8 mouse cellular contexts compared by ENCODE assay signal in the genomic region with DNA sequence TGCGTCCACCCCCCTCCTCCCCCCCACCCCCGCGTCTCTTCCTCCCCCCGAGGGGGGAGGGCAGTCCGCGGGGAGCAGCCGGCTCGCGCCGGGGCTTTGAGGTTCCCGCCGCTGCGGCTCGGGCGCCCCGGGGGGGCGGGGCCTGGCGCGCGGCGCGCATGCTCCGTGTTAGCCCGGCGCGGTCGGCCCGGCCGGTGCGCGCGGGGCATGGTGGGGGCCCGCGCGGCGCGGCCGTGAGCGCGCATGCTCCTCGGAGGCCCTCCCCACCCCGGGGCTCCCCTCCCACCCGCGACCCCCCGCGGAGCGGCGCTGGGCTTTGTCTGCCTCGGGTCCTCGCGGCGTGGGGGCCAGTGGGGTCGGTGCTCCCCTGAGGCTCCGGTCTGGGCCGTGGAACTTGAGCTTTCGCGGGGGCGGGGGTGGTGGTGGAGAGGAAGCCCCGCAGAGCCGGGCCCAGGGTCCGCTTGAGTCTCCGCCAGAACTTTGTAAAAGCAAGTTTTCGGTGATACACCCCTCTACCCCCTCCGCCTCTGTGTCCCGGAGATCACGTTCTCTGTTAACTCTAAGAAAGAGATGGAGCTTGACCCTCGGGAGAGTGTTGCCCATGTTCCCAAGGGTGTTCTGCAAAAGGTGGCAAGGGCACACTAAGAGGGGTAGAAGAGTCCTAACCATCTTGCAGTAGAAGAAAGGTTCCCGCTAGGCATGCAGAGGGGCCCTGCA. TPM values are rescaled to one million over a fixed set of nuclear protein-coding genes. Genes with fewer than 3 reads are reported as not detected.
DNase-seq lines count a peak whose midpoint lies in the region; ATAC-seq and TF ChIP-seq lines count a peak whose summit lies in the region.

No protein-coding gene starts in this region.

- peaks cover 27% of the 10 kb centered on the region for H3K27me3 ChIP-seq in hindbrain, embryonic 14.5 days (ENCODE audit: control insufficient read depth, insufficient read depth, low read length)

- intact Hi-C loops in left cerebral cortex, adult 2 months (cut with DNase I), result no loop called here

- H3K4me1 ChIP-seq in hindbrain, embryonic 14.5 days (replicated peaks; ENCODE audit: control insufficient read depth, insufficient read depth, low read length), result peaks cover 38% of the 10 kb centered on the region

- peak; percentile 65 for DNase-seq in T-cell, adult 2 months (ENCODE audit: low spot score)
- DNase-seq in cerebellum, postnatal 14 days, result peak; percentile 71 to 80
- peak; percentile 71 to 72 for DNase-seq in frontal cortex, postnatal 36 days (ENCODE audit: low spot score in 2 of 2)
- DNase-seq in hindbrain, embryonic 14.5 days (ENCODE audit: low spot score), result peak; percentile 86
- DNase-seq in left cerebral cortex, adult 2 months (ENCODE audit: extremely low spot score in 1 of 2, low spot score in 2 of 2), result peak; percentile 82 to 83
- DNase-seq in right cerebral cortex, postnatal 10 days (ENCODE audit: low spot score in 2 of 2), result peak; percentile 80 to 85
- DNase-seq in urinary bladder, postnatal 36 days (ENCODE audit: low spot score in 2 of 2), result peak; percentile 75 to 82

- peak overlapping the region; percentile 91 for H3K4me3 ChIP-seq in hindbrain, embryonic 14.5 days (replicated peaks; ENCODE audit: low read length)
- peak overlapping the region; percentile 74 for H3K4me3 ChIP-seq in left cerebral cortex, adult 2 months

- peak overlapping the region; percentile 93 for H3K4me2 ChIP-seq in hindbrain, embryonic 14.5 days (replicated peaks)

- peaks cover 14% of the 10 kb centered on the region for H3K36me3 ChIP-seq in hindbrain, embryonic 14.5 days (replicated peaks; ENCODE audit: control insufficient read depth, insufficient read depth)

- no peaks in the 10 kb centered on the region for H3K9me3 ChIP-seq in hindbrain, embryonic 14.5 days (ENCODE audit: control insufficient read depth, low read length)

- peak overlapping the region; percentile 92 for H3K9ac ChIP-seq in hindbrain, embryonic 14.5 days

- WGBS in hindbrain, embryonic 14.5 days, result under 1% methylated on average over 27 of the region's 68 CpGs

- peak; percentile 77 for ATAC-seq in hindbrain, embryonic 14.5 days (ENCODE audit: low FRiP score)
- ATAC-seq in megakaryocyte, adult 5-6 weeks (ENCODE audit: poor library complexity, severe bottlenecking), result peak; percentile 29

- peak overlapping the region; percentile 94 for H3K27ac ChIP-seq in hindbrain, embryonic 14.5 days
- H3K27ac ChIP-seq in left cerebral cortex, adult 2 months, result peak overlapping the region; percentile 86

- no peak for TF ChIP-seq CTCF in left cerebral cortex, adult 2 months (IDR thresholded peaks at IDR 0.05)

RNA-seq across cellular contexts. Expression of a gene that starts 2.4 kb away (rescaled TPM):
- polyA plus RNA-seq in hindbrain, embryonic 14.5 days (2014; fragmentation: Nextera tagmentation; extraction: Ambion mirVana), result 13.3 and 13.8 TPM in 2 replicates
- 10 to 100 TPM; 87.4 to 91.7 TPM for total RNA-seq in left cerebral cortex, adult 2 months (2021)
- total RNA-seq in megakaryocyte, adult 5-6 weeks (2015), result 30.3 and 37.4 TPM in 2 replicates
- 50.8 and 57.3 TPM in 2 replicates for total RNA-seq in megakaryocyte, adult 5-6 weeks (2017)

RNA-seq across cellular contexts. Expression of a gene that starts 37.0 kb away (rescaled TPM):
- 19.6 and 21.9 TPM in 2 replicates for polyA plus RNA-seq in hindbrain, embryonic 14.5 days (2014; fragmentation: Nextera tagmentation; extraction: Ambion mirVana)
- total RNA-seq in left cerebral cortex, adult 2 months (2021), result 10 to 100 TPM; 63.2 to 71.5 TPM
- total RNA-seq in megakaryocyte, adult 5-6 weeks (2015), result 22.8 and 25.3 TPM in 2 replicates
- total RNA-seq in megakaryocyte, adult 5-6 weeks (2017), result 72.2 and 83.3 TPM in 2 replicates

RNA-seq across cellular contexts. Expression of a gene that starts 39.7 kb away (rescaled TPM):
- polyA plus RNA-seq in hindbrain, embryonic 14.5 days (2014; fragmentation: Nextera tagmentation; extraction: Ambion mirVana), result not detected in 2 replicates
- not detected for total RNA-seq in left cerebral cortex, adult 2 months (2021)
- total RNA-seq in megakaryocyte, adult 5-6 weeks (2015), result not detected in 2 replicates
- not detected in 2 replicates for total RNA-seq in megakaryocyte, adult 5-6 weeks (2017)

Comparison
In these comparisons a context has a peak if more than half of its experiments do, and no peak if none do; other contexts are left out.
1. Peak in every context shown above with its lines: DNase-seq, ATAC-seq, H3K4me3 ChIP-seq and H3K27ac ChIP-seq.